Mouse (Mus musculus) adrenal gland, postnatal 0 days (tissue): ENCODE data around the gene Gsdmc3. TPM values are rescaled to one million over a fixed set of nuclear protein-coding genes. Genes with fewer than 3 reads are reported as not detected.

Experiments used
- polyA plus RNA-seq: library from polyadenylated mRNA; unstranded; fragments of >200 nt; fragmentation: Nextera tagmentation; extraction: Ambion mirVana; gene quantifications from 2 replicates; pipeline ENCODE4 v1.2.1, GENCODE M21; 2015

Gene Gsdmc3
- not detected in 2 replicates for polyA plus RNA-seq

DNA sequence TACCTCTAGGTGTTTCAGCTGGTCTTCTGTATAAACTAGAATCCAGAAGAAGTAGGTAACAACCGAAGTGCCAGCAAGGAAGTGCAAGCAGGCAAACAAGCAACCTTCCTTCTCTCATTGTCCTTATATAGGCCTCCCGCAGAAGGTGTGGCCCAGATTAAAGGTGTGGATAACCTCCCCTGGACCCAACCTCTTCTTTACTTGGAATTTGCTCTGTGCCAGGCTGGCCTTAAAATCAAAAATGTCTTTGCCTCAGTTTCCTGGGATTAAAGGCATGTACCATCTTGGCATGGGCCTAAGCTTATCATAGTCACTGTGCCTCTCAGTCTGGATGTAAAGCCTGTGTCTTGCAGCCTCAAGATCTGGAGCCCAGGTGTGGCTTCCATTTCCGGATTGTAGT lies at the start of gene Gsdmc3:
TSS of gene Gsdmc3 (minus strand) at position 101 of the 400 bp plus-strand sequence.

GRCm38 (mm10) chr15:63912197-63912596 lies 33.8 kb upstream of the Gsdmc3 start, which contains the start of gene Gsdmc4:
Gsdmc4 (minus strand) TSS chr15:63912297.

Other genes with a start within 250 kb of the Gsdmc3 start
- not detected in 2 replicates for gene Gsdmc2, start 33.4 kb downstream of the Gsdmc3 start, polyA plus RNA-seq
- not detected in 2 replicates for gene Gsdmc4, start 33.7 kb upstream of the Gsdmc3 start, polyA plus RNA-seq
- 34.9 and 41.9 TPM in 2 replicates for gene Fam49b, start 181.9 kb upstream of the Gsdmc3 start, polyA plus RNA-seq